Mouse (Mus musculus) intestine, postnatal 0 days (tissue): ENCODE data around the gene Iqce. TPM values are rescaled to one million over a fixed set of nuclear protein-coding genes. Genes with fewer than 3 reads are reported as not detected.

ENCODE experiments used
- ATAC-seq: fragments of 200-750 bp; cut with Nextera tagmentation; 2 replicates; pipeline ENCODE4 v1.8.0; 2017; ENCODE audit warnings: mild to moderate bottlenecking, moderate TSS enrichment, moderate library complexity
- H3K27ac ChIP-seq: fragments of 300-500 bp; sonication (generic); 2 replicates; pipeline ENCODE4 v1.5.1; 2014; ENCODE audit warnings: mild to moderate bottlenecking, low read depth, low read length, moderate library complexity
- H3K27me3 ChIP-seq: fragments of 300-500 bp; sonication (generic); replicated peaks from 2 replicates; pipeline ENCODE4 v1.6.1; 2014; ENCODE audit warnings: low read length, mixed read lengths; ENCODE audit not compliant: control insufficient read depth, insufficient read depth
- H3K36me3 ChIP-seq: fragments of 300-500 bp; sonication (generic); 2 replicates; pipeline ENCODE4 v1.6.1; 2014; ENCODE audit warnings: mild to moderate bottlenecking, moderate library complexity; ENCODE audit not compliant: control insufficient read depth, insufficient read depth
- H3K4me1 ChIP-seq: fragments of 300-500 bp; sonication (generic); replicated peaks from 2 replicates; pipeline ENCODE4 v1.6.1; 2014; ENCODE audit warnings: antibody characterized with exemption, low read length, mixed read lengths; ENCODE audit not compliant: control insufficient read depth, insufficient read depth
- H3K4me2 ChIP-seq: fragments of 300-500 bp; sonication (generic); replicated peaks from 2 replicates; pipeline ENCODE4 v1.6.1; 2014; ENCODE audit warnings: low read depth, mild to moderate bottlenecking, moderate library complexity
- H3K4me3 ChIP-seq: fragments of 300-500 bp; sonication (generic); 2 replicates; pipeline ENCODE4 v1.5.1; 2014; ENCODE audit warnings: low read depth, low read length
- H3K9ac ChIP-seq: fragments of 300-500 bp; sonication (generic); 2 replicates; pipeline ENCODE4 v1.6.1; 2014; ENCODE audit warnings: mild to moderate bottlenecking, low read depth, low read length
- H3K9me3 ChIP-seq: fragments of 300-500 bp; sonication (generic); 2 replicates; pipeline ENCODE4 v1.6.1; 2016; ENCODE audit warnings: mixed run types; ENCODE audit not compliant: control insufficient read depth
- CTCF ChIP-seq: sonication (generic); IDR thresholded peaks from 2 replicates; pipeline ENCODE4 v1.5.1; 2016; ENCODE audit warnings: low read depth, mild to moderate bottlenecking, control low read depth, antibody characterized with exemption, moderate library complexity
- WGBS: fragments of 180-500 bp; shearing (Covaris S2); extraction: QIAGEN DNeasy Blood & Tissue Kit; methylation state at CpG from one replicate; pipeline ENCODE4 v1.1.7; 2014; 5-methylcytosine and 5-hydroxymethylcytosine counted together
- polyA plus RNA-seq: library from polyadenylated mRNA; unstranded; fragments of >200 nt; fragmentation: Nextera tagmentation; extraction: Ambion mirVana; gene quantifications from 2 replicates; pipeline ENCODE4 v1.2.1, GENCODE M21; 2015

Gene Iqce
- polyA plus RNA-seq, result 5.7 and 7.0 TPM in 2 replicates

DNA sequence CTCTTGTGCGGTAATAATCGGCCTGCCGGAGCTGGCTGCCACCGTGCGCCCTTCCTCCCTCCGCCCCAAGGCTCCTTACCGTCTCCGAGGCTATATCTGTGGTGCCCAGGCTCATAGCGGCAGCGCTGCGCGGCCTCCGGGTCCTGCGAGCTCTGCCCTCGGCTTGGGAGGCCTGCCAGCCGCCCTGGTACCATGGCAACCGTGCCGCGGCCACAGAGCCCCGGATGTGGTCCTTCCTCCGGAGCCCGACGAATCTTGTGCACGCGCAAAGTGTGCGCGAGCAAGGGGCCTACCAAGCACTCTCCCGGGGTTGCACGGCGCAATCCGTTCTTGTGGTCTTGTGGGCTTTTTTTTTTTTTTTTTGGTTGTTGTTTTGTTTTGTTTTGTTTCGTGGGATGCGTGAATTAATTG, at the start of gene Iqce:
Gene Iqce, minus strand, starts transcription at position 276 of the 411 bp plus-strand sequence.
- peak within 1 kb of the TSS; percentile 60 for H3K27ac ChIP-seq
- no peaks in the 10 kb centered on the region for H3K9me3 ChIP-seq
- TF ChIP-seq CTCF, result no peak; the same call in 1 of the 2 replicates
- peaks cover 1% of the 10 kb centered on the region; the same call in 1 of the 2 replicates for H3K36me3 ChIP-seq
- under 1% methylated on average over 33 of the region's 33 CpGs for WGBS
- peak within 1 kb of the TSS; percentile 89 for H3K4me2 ChIP-seq
- H3K4me1 ChIP-seq, result 0 out of 2 replicates have a peak, but pooled peaks cover 6% of the 10 kb centered on the region
- H3K9ac ChIP-seq, result peak within 1 kb of the TSS; percentile 54
- ATAC-seq, result peak; percentile 46
- H3K27me3 ChIP-seq, result no peaks in the 10 kb centered on the region
- H3K4me3 ChIP-seq, result peak within 1 kb of the TSS; percentile 63

DNA sequence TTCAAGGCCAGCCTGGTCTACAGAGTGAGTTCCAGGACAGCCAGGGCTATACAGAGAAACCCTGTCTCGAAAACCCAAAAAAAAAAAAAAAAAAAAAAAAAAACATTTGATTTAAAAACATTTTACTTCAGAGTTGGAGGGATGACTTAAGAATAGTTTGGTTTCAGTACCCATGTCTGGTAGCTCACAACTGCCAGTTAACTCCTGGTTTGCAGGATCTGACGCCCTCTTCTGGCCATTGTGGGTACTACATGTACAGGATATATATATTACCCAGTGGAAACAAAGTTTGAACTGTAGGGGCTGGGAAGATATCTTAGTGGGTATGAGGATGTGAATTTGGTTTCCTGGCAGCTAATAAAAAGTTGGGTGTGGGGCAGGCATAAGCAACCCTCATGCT, 48.7 kb upstream of the Iqce start:
- TF ChIP-seq CTCF, result peak; percentile 68
- Histone ChIP-seq H3K9ac (no peak overlapping the region), H3K4me1 (no peaks in the 10 kb centered on the region), H3K9me3 (0 out of 2 replicates have a peak, but pooled peaks cover 6% of the 10 kb centered on the region), H3K36me3 (no peaks in the 10 kb centered on the region), H3K27me3 (no peaks in the 10 kb centered on the region), H3K4me2 (no peak overlapping the region), H3K27ac (no peak overlapping the region), H3K4me3 (no peak overlapping the region)
- ATAC-seq, result no peak
- 3% methylated on average over 1 of the region's 2 CpGs for WGBS

DNA sequence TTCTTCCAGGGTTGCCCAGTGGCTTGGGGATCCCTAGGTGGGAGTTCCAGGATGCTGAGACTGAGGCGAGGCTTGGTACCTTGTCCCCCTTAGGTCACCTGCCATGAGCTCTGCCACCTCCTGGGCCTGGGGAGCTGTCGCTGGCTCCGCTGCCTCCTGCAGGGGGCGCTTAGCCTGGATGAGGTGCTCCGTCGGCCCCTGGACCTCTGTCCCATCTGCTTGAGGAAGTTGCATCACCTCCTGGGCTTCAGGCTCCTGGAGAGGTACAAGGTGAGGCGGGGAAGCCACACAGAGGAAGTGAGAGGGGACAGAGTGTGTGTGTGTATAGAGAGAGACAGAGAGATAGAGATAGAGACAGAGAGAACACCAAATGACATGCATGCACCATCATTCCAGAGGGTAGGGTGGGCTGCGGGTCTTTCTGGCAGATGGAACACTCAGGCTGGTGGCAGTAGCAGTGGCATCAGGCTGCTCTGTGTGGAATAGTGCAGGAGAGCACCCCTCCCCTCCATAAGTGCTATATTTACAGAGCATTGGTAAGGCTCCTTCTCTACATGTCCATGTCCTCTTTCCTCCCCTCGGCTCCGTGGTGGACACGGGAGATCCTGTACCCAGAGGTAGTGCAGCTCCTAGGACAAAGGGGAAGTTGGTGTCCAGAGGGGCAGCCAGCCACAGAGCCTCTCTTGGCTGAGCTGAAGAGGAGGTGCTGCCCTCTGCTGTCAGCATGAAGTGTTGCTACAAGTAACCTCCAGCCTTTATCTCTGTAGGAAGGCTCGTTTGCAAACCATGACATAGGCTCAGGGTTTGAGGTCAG, 47.1 kb upstream of the Iqce start:
- Histone ChIP-seq H3K36me3 (no peaks in the 10 kb centered on the region), H3K4me1 (no peaks in the 10 kb centered on the region), H3K9me3 (0 out of 2 replicates have a peak, but pooled peaks cover 4% of the 10 kb centered on the region), H3K9ac (no peak overlapping the region), H3K4me2 (peak overlapping the region; percentile 64), H3K27ac (no peak overlapping the region; the same call in 1 of the 2 replicates), H3K27me3 (no peaks in the 10 kb centered on the region), H3K4me3 (peak overlapping the region; percentile 20)
- ATAC-seq, result peak; percentile 88
- 15% methylated on average over 12 of the region's 12 CpGs for WGBS
- TF ChIP-seq CTCF, result peak; percentile 95

DNA sequence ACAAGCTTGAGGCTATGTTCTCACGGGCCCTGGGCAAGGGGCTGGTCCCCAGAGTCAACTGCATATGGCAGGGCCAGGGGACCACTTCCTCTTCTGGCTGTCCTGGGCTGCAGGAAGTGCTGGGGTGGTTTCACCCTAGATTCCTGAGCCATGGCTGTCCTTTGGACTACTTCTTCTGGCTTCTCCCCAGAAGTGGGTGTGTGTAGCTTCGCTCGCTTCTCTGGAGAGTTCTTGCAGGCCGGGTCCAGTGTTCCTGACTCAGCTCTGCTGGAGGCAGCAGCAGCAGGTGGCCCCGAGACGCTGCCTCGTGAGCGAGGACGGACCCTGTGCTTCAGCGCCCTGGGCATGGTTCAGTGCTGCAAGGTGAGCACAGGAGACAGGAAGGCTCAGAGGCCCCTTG, 46.2 kb upstream of the Iqce start:
- no peaks in the 10 kb centered on the region for H3K36me3 ChIP-seq
- 0 out of 2 replicates have a peak, but pooled peaks cover 4% of the 10 kb centered on the region for H3K9me3 ChIP-seq
- no peak overlapping the region for H3K9ac ChIP-seq
- no peak overlapping the region for H3K4me3 ChIP-seq
- H3K27ac ChIP-seq, result no peak overlapping the region
- no peak overlapping the region for H3K4me2 ChIP-seq
- no peaks in the 10 kb centered on the region for H3K27me3 ChIP-seq
- no peaks in the 10 kb centered on the region for H3K4me1 ChIP-seq
- no peak for TF ChIP-seq CTCF
- 66% methylated on average over 10 of the region's 10 CpGs for WGBS
- ATAC-seq, result peak; percentile 7; the same call in 1 of the 2 replicates

DNA sequence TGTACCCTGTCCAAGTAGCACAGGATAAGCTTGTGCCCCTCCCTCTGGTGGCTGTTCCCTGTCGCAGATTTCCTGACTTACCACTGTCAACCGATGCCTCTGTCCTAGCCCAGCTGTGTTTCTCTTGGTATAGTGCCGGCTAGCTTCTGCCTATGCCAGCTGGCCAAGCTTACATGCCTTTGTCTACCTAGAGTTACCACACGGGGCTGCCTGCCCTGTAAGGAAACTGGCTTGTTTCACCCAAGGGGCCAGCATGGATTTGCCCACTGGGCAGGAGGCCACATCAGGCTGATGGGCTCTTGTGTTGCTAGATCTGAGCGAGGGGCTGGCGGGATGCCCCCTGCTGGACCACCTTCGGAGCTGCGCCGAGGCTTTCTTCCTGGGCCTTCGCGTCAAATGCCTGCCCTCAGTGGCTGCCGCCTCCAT, 41.5 kb upstream of the Iqce start:
- H3K27ac ChIP-seq, result no peak overlapping the region
- H3K36me3 ChIP-seq, result no peaks in the 10 kb centered on the region
- no peak overlapping the region for H3K9ac ChIP-seq
- H3K4me2 ChIP-seq, result no peak overlapping the region
- 42% methylated on average over 12 of the region's 12 CpGs for whole genome bisulfite sequencing
- H3K4me3 ChIP-seq, result no peak overlapping the region
- peak; percentile 35; the same call in 1 of the 2 replicates for TF ChIP-seq CTCF
- H3K27me3 ChIP-seq, result no peaks in the 10 kb centered on the region
- H3K9me3 ChIP-seq, result no peaks in the 10 kb centered on the region
- no peaks in the 10 kb centered on the region for H3K4me1 ChIP-seq
- no peak for ATAC-seq

DNA sequence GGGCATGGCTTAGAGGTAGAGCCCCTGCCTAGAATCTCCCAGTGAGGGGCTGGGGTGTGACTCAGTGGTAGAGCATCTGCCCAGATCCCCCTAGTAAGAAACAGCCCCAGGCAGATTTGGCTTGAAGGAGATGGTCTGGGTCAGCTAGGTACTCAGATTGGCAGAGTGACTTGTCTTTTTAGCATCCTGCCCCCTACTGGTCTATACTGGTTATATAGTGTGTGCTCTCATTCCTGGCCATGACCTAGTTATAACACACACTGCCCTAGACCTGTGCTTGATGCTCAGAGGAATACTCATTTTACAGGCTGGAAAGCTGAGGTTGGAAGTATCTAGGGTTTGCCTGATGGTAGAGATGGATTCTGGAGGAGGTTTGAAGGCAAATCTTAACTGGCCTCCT, 39.7 kb upstream of the Iqce start:
- Histone ChIP-seq H3K27ac (no peak overlapping the region), H3K4me3 (no peak overlapping the region), H3K27me3 (peaks cover 4% of the 10 kb centered on the region), H3K4me2 (no peak overlapping the region), H3K4me1 (no peaks in the 10 kb centered on the region), H3K9me3 (no peaks in the 10 kb centered on the region), H3K9ac (no peak overlapping the region), H3K36me3 (no peaks in the 10 kb centered on the region)
- ATAC-seq, result no peak
- peak; percentile 61 for TF ChIP-seq CTCF
